Mouse (Mus musculus): ENCODE data around the gene Milr1. TPM values are rescaled to one million over a fixed set of nuclear protein-coding genes. Genes with fewer than 3 reads are reported as not detected.

Milr1 gene
- polyA plus RNA-seq, 1 experiment from 2014 or later, result 1.6 TPM

GRCm38 (mm10) chr11:106782841-106783764 is 32.1 kb downstream of the Milr1 start:
- Histone ChIP-seq H3K4me2 (no peak overlapping the region), H3K9ac (no peak overlapping the region), H3K4me3 (ENCODE audit: low read depth, low read length) (no peak overlapping the region), H3K27me3 (ENCODE audit: insufficient read depth, low read length) (no peaks in the 10 kb centered on the region), H3K4me1 (ENCODE audit: insufficient read depth) (peaks cover 8% of the 10 kb centered on the region), H3K36me3 (ENCODE audit: insufficient read depth) (peaks cover 74% of the 10 kb centered on the region), H3K9me3 (ENCODE audit: low read depth, low read length) (no peaks in the 10 kb centered on the region), H3K27ac (ENCODE audit: low read depth) (no peak overlapping the region)
- 77% methylated on average over 9 of the region's 9 CpGs for WGBS
- TF ChIP-seq CTCF (IDR thresholded peaks at IDR 0.05; ENCODE audit: low read depth), result no peak
- ATAC-seq (ENCODE audit: insufficient read depth) (no peak), DNase-seq (no peak)

DNA sequence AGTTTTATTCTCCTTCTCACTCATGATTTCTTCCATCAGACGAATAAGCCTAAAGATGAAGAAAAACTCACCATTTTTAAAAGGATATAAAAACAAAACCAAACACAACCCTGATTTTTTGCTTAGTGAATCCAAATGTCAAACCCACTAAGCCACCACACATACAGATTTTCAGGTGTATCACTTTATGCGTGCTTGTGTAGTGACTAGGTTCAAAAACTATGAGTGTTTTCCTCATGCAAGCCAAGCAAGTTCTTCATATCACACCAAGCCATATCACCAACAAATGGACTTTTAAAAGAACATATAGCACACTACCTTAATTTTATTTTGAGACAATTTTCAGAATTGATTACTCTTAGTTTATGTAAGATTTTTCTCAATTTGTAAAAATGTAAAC is 33.5 kb downstream of the Milr1 start:
- Histone ChIP-seq H3K9ac (no peak overlapping the region), H3K36me3 (ENCODE audit: insufficient read depth) (peaks cover 74% of the 10 kb centered on the region), H3K4me3 (ENCODE audit: low read depth, low read length) (no peak overlapping the region), H3K4me2 (no peak overlapping the region), H3K27me3 (ENCODE audit: insufficient read depth, low read length) (no peaks in the 10 kb centered on the region), H3K9me3 (ENCODE audit: low read depth, low read length) (no peaks in the 10 kb centered on the region), H3K27ac (ENCODE audit: low read depth) (no peak overlapping the region), H3K4me1 (ENCODE audit: insufficient read depth) (peaks cover 8% of the 10 kb centered on the region)
- TF ChIP-seq CTCF (IDR thresholded peaks at IDR 0.05; ENCODE audit: low read depth), result no peak
- DNase-seq, result no peak
- ATAC-seq (ENCODE audit: insufficient read depth), result no peak
- 79% methylated on average over 2 of the region's 2 CpGs for WGBS

DNA sequence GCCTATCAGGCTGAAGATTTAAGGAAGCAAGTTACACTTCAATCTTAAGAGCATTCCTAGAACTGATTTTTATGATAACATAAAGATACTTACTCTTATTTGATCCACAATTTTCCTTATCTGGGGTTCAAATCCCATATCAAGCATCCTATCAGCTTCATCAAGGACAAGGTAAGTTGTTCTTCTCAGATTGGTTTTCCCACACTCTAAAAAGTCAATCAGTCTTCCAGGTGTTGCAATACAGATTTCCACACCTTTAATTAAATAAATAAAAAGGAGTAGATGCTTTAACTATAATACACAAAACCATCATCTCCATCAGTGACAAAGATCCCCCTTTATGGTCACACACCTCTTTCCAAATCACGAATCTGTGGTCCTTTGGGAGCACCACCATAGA is 34.0 kb downstream of the Milr1 start:
- 71% methylated on average over 1 of the region's 1 CpGs for WGBS
- ATAC-seq (ENCODE audit: insufficient read depth) (no peak), DNase-seq (no peak)
- Histone ChIP-seq H3K36me3 (ENCODE audit: insufficient read depth) (peaks cover 72% of the 10 kb centered on the region), H3K27me3 (ENCODE audit: insufficient read depth, low read length) (no peaks in the 10 kb centered on the region), H3K9me3 (ENCODE audit: low read depth, low read length) (no peaks in the 10 kb centered on the region), H3K4me3 (ENCODE audit: low read depth, low read length) (no peak overlapping the region), H3K4me1 (ENCODE audit: insufficient read depth) (peaks cover 8% of the 10 kb centered on the region), H3K9ac (no peak overlapping the region), H3K4me2 (no peak overlapping the region; the same call in 1 of the 2 replicates), H3K27ac (ENCODE audit: low read depth) (no peak overlapping the region)
- no peak for TF ChIP-seq CTCF (IDR thresholded peaks at IDR 0.05; ENCODE audit: low read depth)

DNA sequence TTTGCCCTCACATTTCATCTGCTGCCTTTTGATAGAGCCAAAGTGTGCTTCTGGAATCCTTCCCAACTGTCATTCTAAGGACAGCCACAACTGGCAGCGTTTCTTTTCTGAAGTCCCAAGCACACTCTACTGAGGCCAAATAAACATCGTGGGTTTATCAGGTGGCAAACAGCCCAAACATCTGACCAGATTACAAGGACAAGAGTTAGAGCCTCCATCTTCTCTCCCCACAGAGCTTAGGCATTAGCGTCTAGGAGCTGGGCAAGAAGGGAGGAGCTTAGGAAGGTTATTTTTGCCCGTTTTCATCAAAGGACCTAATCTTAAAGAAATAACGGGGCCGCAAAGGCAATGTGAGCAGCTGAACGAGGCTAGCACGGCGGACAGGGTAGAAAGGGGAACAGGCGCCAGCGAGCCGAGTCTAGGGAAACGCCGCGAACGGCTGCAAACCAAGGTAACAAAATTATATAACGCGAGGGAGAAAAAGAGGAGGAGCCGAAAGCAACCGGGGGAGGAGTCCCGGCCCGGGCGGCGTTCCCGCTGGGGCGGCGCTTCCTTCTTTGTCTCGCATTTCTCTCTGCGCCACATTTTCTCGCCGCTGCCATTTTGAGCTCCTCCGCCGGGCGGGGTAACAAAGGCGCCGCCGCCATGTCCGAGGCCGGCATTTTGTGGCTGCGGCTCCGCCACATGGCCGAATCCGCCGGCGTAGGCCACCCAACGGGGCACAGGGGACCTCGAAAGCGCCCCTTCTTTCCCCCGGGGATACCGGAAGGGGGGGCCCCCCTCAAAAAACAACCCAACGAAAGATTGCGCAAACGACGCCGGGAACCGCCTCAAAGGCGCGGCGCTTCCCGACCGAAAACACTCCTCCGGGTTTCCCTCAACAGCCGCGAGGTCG is 36.4 kb downstream of the Milr1 start:
- Histone ChIP-seq H3K27ac (ENCODE audit: low read depth) (peak overlapping the region; percentile 100), H3K4me1 (ENCODE audit: insufficient read depth) (peaks cover 10% of the 10 kb centered on the region), H3K9ac (peak overlapping the region; percentile 100), H3K36me3 (ENCODE audit: insufficient read depth) (peaks cover 61% of the 10 kb centered on the region), H3K9me3 (ENCODE audit: low read depth, low read length) (no peaks in the 10 kb centered on the region), H3K4me3 (ENCODE audit: low read depth, low read length) (peak overlapping the region; percentile 76), H3K27me3 (ENCODE audit: insufficient read depth, low read length) (no peaks in the 10 kb centered on the region), H3K4me2 (peak overlapping the region; percentile 67)
- TF ChIP-seq CTCF (IDR thresholded peaks at IDR 0.05; ENCODE audit: low read depth), result no peak
- ATAC-seq (ENCODE audit: insufficient read depth) (peak; percentile 14; the same call in 1 of the 2 replicates), DNase-seq (peak; percentile 96)
- WGBS, result under 1% methylated on average over 65 of the region's 65 CpGs

- H3K36me3 ChIP-seq (ENCODE audit: insufficient read depth), result peaks cover 61% of the 10 kb centered on the region
- H3K4me3 ChIP-seq (ENCODE audit: low read depth, low read length), result peak overlapping the region; percentile 76
- H3K27ac ChIP-seq (ENCODE audit: low read depth), result peak overlapping the region; percentile 100
- H3K9me3 ChIP-seq (ENCODE audit: low read depth, low read length), result no peaks in the 10 kb centered on the region
- peak overlapping the region; percentile 100 for H3K9ac ChIP-seq
- peak overlapping the region; percentile 82 for H3K4me2 ChIP-seq
- TF ChIP-seq CTCF (IDR thresholded peaks at IDR 0.05; ENCODE audit: low read depth), result no peak
- peak; percentile 80 for ATAC-seq (ENCODE audit: insufficient read depth)
- DNase-seq, result peak; percentile 99
- WGBS, result under 1% methylated on average over 74 of the region's 79 CpGs
- H3K4me1 ChIP-seq (ENCODE audit: insufficient read depth), result peaks cover 10% of the 10 kb centered on the region
- no peaks in the 10 kb centered on the region for H3K27me3 ChIP-seq (ENCODE audit: insufficient read depth, low read length)
Measured at GRCm38 (mm10) chr11:106788026-106788774, 37.2 kb downstream of the Milr1 start.

- peaks cover 10% of the 10 kb centered on the region for H3K4me1 ChIP-seq (ENCODE audit: insufficient read depth)
- H3K9me3 ChIP-seq (ENCODE audit: low read depth, low read length), result no peaks in the 10 kb centered on the region
- H3K4me3 ChIP-seq (ENCODE audit: low read depth, low read length), result peak within 1 kb of the TSS; percentile 76
- peak within 1 kb of the TSS; percentile 82 for H3K4me2 ChIP-seq
- peak; percentile 92 for ATAC-seq (ENCODE audit: insufficient read depth)
- peak within 1 kb of the TSS; percentile 100 for H3K9ac ChIP-seq
- no peaks in the 10 kb centered on the region for H3K27me3 ChIP-seq (ENCODE audit: insufficient read depth, low read length)
- under 1% methylated on average over 58 of the region's 58 CpGs for WGBS
- peaks cover 61% of the 10 kb centered on the region for H3K36me3 ChIP-seq (ENCODE audit: insufficient read depth)
- no peak; the same call in 1 of the 2 replicates for TF ChIP-seq CTCF (IDR thresholded peaks at IDR 0.05; ENCODE audit: low read depth)
- H3K27ac ChIP-seq (ENCODE audit: low read depth), result peak within 1 kb of the TSS; percentile 100
- peak; percentile 98 for DNase-seq
Measured at GRCm38 (mm10) chr11:106788775-106789459, 37.9 kb downstream of the Milr1 start, which contains the start of the genes Ddx5 and Cep95. Gene Ddx5 (minus strand): TSS chr11:106789185. Gene Cep95 (plus strand): TSS chr11:106789252.
